Mouse (Mus musculus): ENCODE measurements around the gene Cnot6l. TPM values are rescaled to one million over a fixed set of nuclear protein-coding genes. Genes with fewer than 3 reads are reported as not detected.
A peak's percentile ranks its signal among the peaks of the same experiment; 100 is the strongest.

Cnot6l gene
- polyA plus RNA-seq (2012; rRNA removed) (16.5 and 18.0 TPM in 2 replicates), polyA plus RNA-seq (2014; fragmentation: Nextera tagmentation; extraction: Ambion mirVana) (25.8 and 26.8 TPM in 2 replicates)

DNA sequence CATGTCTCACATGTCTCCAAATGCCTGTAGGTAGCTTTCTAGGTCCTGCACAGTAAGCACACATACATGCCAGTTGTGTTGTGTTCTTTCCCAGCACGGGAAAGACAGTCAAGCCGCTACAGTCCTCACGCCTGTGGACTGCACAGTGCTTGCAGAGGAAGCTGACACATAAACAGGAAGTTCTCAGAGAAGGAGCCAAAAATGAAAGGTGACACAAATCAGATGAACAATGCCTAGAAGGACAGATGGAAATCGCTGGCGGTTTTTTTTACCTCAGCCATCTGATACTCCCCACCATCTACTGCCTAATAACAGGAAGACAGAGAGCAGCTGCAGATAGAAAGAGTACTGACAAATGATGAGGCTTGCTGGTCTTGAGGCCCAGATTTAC lies at the start of gene Cnot6l:
TSS of gene Cnot6l (minus strand) at position 151 of the 391 bp plus-strand sequence.
- Histone ChIP-seq H3K9ac (ENCODE audit: low read depth, low read length, severe bottlenecking) (peak within 1 kb of the TSS; percentile 97), H3K27me3 (ENCODE audit: control insufficient read depth, insufficient read depth, low read length) (no peaks in the 10 kb centered on the region), H3K36me3 (ENCODE audit: control insufficient read depth, insufficient read depth, low read length) (no peaks in the 10 kb centered on the region), H3K4me1 (ENCODE audit: control insufficient read depth, insufficient read depth, low read length) (peaks cover 7% of the 10 kb centered on the region), H3K9me3 (ENCODE audit: control insufficient read depth, low read length) (no peaks in the 10 kb centered on the region), H3K4me2 (replicated peaks; ENCODE audit: low read depth, low read length, severe bottlenecking) (peak within 1 kb of the TSS; percentile 75), H3K27ac (replicated peaks; ENCODE audit: low read depth, low read length) (peak within 1 kb of the TSS; percentile 98), H3K4me3 (replicated peaks; ENCODE audit: low read length) (peak within 1 kb of the TSS; percentile 89)
- TF ChIP-seq POLR2A (IDR thresholded peaks at IDR 0.05; ENCODE audit: borderline replicate concordance, extremely low read depth, insufficient read depth, insufficient read length) = no peak
- DNase-seq (ENCODE audit: low spot score) (peak; percentile 60), ATAC-seq (ENCODE audit: low FRiP score, low read depth) (no peak)
- 40% methylated on average over 5 of the region's 5 CpGs for WGBS

DNA sequence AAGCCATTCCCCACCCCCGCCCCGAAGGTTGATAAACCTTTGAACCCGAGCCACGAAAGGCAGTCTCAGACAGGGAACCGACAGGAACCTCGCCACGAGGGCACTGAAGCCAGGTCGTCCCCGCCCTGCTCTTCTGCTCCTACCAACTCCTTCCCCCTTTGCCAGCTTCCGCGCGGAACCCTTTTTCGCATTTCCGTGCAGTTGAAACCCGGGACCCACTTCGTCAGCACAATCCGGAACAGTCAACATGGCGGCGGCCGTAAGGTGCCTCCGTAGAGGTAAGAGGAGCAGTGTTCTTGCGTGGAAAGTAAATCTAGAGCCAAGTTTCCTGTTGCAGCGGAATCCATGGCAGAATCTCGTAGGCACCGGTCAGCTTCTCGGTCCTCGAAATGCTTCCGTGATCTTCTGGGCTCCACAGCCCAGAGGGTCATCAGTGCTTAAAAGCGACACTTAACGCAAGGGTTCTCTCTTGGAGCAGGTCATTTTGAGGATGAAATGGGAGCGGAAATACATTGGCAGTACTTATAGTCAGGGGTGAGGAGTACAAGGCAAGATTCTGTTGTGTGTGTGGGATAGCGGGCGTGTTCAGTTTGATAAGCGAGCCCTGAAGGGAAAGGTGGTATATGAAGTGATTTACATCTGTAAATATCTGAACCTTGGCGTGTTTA lies 46.1 kb upstream of the Cnot6l start:
- Histone ChIP-seq H3K9ac (ENCODE audit: low read depth, low read length, severe bottlenecking) (peak overlapping the region; percentile 68), H3K4me3 (replicated peaks; ENCODE audit: low read length) (peak overlapping the region; percentile 62), H3K4me2 (replicated peaks; ENCODE audit: low read depth, low read length, severe bottlenecking) (peak overlapping the region; percentile 66), H3K4me1 (ENCODE audit: control insufficient read depth, insufficient read depth, low read length) (peaks cover 8% of the 10 kb centered on the region; the same call in 1 of the 2 replicates), H3K36me3 (ENCODE audit: control insufficient read depth, insufficient read depth, low read length) (peaks cover 6% of the 10 kb centered on the region; the same call in 1 of the 2 replicates), H3K27ac (replicated peaks; ENCODE audit: low read depth, low read length) (peak overlapping the region; percentile 63), H3K27me3 (ENCODE audit: control insufficient read depth, insufficient read depth, low read length) (no peaks in the 10 kb centered on the region), H3K9me3 (ENCODE audit: control insufficient read depth, low read length) (no peaks in the 10 kb centered on the region)
- DNase-seq (ENCODE audit: low spot score) (peak; percentile 94), ATAC-seq (ENCODE audit: low FRiP score, low read depth) (peak; percentile 95)
- under 1% methylated on average over 35 of the region's 35 CpGs for WGBS
- peak; percentile 93; the same call in 1 of the 2 replicates for TF ChIP-seq POLR2A (IDR thresholded peaks at IDR 0.05; ENCODE audit: borderline replicate concordance, extremely low read depth, insufficient read depth, insufficient read length)

DNA sequence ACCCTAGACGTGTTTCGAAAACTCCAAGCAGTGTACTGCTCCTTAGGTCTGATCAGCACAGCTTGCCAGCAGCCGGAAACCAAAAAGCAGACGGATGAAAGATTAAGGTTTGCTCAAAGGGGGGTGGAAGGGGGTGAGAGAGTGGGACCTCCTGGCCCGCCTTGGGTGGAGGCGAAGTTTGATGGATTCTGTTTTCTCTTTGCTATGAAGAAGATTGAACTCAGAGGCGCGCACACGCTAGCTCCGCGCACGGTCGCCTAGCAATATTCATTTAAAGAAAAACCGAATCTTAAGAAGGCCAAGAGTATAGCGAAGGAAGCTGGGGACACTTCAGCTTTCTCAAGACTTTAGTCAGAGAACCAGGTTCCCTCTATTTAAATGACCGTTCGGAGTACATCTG lies 45.5 kb upstream of the Cnot6l start, which contains the start of gene Mrpl1:
TSS of gene Mrpl1 (plus strand) at position 35 of the 400 bp plus-strand sequence.
- TF ChIP-seq POLR2A (IDR thresholded peaks at IDR 0.05; ENCODE audit: borderline replicate concordance, extremely low read depth, insufficient read depth, insufficient read length) = no peak
- ATAC-seq (ENCODE audit: low FRiP score, low read depth) (peak; percentile 53), DNase-seq (ENCODE audit: low spot score) (peak; percentile 9)
- Histone ChIP-seq H3K9ac (ENCODE audit: low read depth, low read length, severe bottlenecking) (peak within 1 kb of the TSS; percentile 68), H3K4me3 (replicated peaks; ENCODE audit: low read length) (peak within 1 kb of the TSS; percentile 62), H3K9me3 (ENCODE audit: control insufficient read depth, low read length) (no peaks in the 10 kb centered on the region), H3K36me3 (ENCODE audit: control insufficient read depth, insufficient read depth, low read length) (peaks cover 6% of the 10 kb centered on the region; the same call in 1 of the 2 replicates), H3K27ac (replicated peaks; ENCODE audit: low read depth, low read length) (peak within 1 kb of the TSS; percentile 63), H3K4me1 (ENCODE audit: control insufficient read depth, insufficient read depth, low read length) (peaks cover 8% of the 10 kb centered on the region; the same call in 1 of the 2 replicates), H3K27me3 (ENCODE audit: control insufficient read depth, insufficient read depth, low read length) (no peaks in the 10 kb centered on the region), H3K4me2 (replicated peaks; ENCODE audit: low read depth, low read length, severe bottlenecking) (peak within 1 kb of the TSS; percentile 66)
- 2% methylated on average over 17 of the region's 17 CpGs for WGBS

DNA sequence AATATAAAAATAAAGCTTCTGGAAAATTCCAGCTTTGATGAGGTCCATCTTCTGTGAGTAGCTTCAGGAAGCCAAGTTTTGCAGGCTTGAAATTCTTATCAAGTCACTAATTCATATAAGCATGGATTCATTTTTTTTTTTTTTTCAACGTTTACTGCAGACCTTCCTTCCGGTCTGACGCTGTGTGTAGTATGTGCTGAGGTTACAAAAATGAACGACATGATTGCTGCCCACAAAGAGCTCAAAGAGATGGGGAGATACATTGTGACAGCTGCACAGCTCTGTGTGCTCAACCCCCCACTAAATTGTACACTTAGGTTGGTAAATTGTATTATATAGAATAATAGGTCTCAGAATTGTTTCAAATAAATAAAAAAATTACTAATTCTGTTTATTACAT lies 44.6 kb upstream of the Cnot6l start:
- Histone ChIP-seq H3K4me2 (replicated peaks; ENCODE audit: low read depth, low read length, severe bottlenecking) (no peak overlapping the region), H3K27ac (replicated peaks; ENCODE audit: low read depth, low read length) (no peak overlapping the region), H3K4me1 (ENCODE audit: control insufficient read depth, insufficient read depth, low read length) (peaks cover 8% of the 10 kb centered on the region; the same call in 1 of the 2 replicates), H3K36me3 (ENCODE audit: control insufficient read depth, insufficient read depth, low read length) (no peaks in the 10 kb centered on the region), H3K9ac (ENCODE audit: low read depth, low read length, severe bottlenecking) (no peak overlapping the region), H3K27me3 (ENCODE audit: control insufficient read depth, insufficient read depth, low read length) (no peaks in the 10 kb centered on the region), H3K9me3 (ENCODE audit: control insufficient read depth, low read length) (no peaks in the 10 kb centered on the region), H3K4me3 (replicated peaks; ENCODE audit: low read length) (no peak overlapping the region)
- DNase-seq (ENCODE audit: low spot score) = no peak
- TF ChIP-seq POLR2A (IDR thresholded peaks at IDR 0.05; ENCODE audit: borderline replicate concordance, extremely low read depth, insufficient read depth, insufficient read length) = no peak
- WGBS = 65% methylated on average over 4 of the region's 4 CpGs
- ATAC-seq (ENCODE audit: low FRiP score, low read depth) = no peak

DNA sequence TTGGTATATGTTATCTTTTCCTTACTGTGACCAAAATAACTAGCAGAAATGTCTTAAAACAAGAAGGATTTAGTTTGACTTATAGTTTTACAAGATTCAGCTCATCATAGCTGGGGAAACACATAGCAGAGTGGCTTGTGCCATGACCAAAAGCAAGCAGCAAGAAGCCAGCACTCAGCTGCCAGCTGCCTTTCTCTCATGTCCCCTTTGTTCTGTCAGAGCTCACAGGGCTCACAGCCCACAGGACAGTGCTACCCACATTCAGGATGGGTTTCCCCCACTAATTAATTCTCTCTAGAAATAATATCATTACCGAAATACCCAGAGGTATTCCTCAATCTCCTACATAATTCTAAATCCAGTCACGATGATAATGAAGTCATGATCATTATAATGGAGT lies 43.6 kb upstream of the Cnot6l start:
- ATAC-seq (ENCODE audit: low FRiP score, low read depth) (no peak), DNase-seq (ENCODE audit: low spot score) (no peak)
- Histone ChIP-seq H3K27ac (replicated peaks; ENCODE audit: low read depth, low read length) (no peak overlapping the region), H3K4me2 (replicated peaks; ENCODE audit: low read depth, low read length, severe bottlenecking) (no peak overlapping the region), H3K9me3 (ENCODE audit: control insufficient read depth, low read length) (no peaks in the 10 kb centered on the region), H3K4me3 (replicated peaks; ENCODE audit: low read length) (no peak overlapping the region), H3K36me3 (ENCODE audit: control insufficient read depth, insufficient read depth, low read length) (no peaks in the 10 kb centered on the region), H3K27me3 (ENCODE audit: control insufficient read depth, insufficient read depth, low read length) (no peaks in the 10 kb centered on the region), H3K9ac (ENCODE audit: low read depth, low read length, severe bottlenecking) (no peak overlapping the region), H3K4me1 (ENCODE audit: control insufficient read depth, insufficient read depth, low read length) (peaks cover 8% of the 10 kb centered on the region; the same call in 1 of the 2 replicates)
- 90% methylated on average over 2 of the region's 2 CpGs for WGBS
- TF ChIP-seq POLR2A (IDR thresholded peaks at IDR 0.05; ENCODE audit: borderline replicate concordance, extremely low read depth, insufficient read depth, insufficient read length) = no peak
